Mouse (Mus musculus): ENCODE measurements around the gene Cd200r1.

DNA sequence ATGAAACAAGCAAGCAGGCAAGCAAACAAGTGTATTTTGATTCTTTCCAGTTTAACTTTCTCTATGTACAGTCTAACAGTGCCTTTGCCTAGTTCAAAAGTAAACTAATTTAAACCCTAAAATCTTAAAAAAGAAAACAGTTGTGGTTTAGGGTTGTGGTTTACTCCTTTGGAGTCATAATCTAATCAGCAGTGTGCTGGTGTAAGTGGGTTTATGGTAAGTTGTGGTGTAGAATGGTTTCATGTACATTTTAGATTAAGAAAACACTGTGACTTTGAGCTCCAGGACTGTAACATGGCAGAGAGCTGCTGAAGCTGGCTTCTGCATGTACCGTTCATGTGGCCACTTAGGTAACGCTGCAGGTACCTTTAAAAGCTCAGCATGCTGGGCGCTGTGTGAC, 38.0 kb upstream of the Cd200r1 start:
- no peak for TF ChIP-seq CTCF (IDR thresholded peaks at IDR 0.05)
- TF ChIP-seq POLR2A (IDR thresholded peaks at IDR 0.05; ENCODE audit: insufficient read depth, low read depth, low read length) = no peak
- TF ChIP-seq EP300 (IDR thresholded peaks at IDR 0.05; ENCODE audit: insufficient read depth, low read depth, low read length) = no peak

Measured in heart, adult 2 months (tissue).